Mouse (Mus musculus): ENCODE measurements at regions not wholly inside any gene's neighbourhood (a gene's known extent, or its start where the extent isn't known, plus 50 kb on each side); places are given as distances from the start of the nearest gene placed in this dataset.

DNA sequence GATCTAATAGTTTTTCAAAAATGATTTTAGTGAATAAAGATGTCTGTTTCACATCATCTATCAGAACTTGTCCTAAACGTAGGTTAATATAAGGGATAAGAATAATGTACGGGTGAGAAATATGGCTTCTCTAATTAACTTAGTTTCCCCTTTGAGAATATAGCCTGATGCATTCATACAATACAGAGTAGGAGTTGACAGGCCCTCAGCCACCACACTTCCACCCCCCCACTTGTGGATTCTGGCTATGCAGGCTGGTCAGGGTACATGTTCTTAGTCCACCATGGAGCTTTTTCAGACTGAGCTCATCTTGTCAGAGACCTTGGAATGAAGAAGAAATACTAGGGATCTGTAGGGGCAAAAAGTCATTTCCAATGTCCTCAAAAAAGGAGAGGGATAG lies 80.1 kb downstream of the Anxa1 start:
- no peak for DNase-seq (ENCODE audit: low spot score)
- TF ChIP-seq CTCF (IDR thresholded peaks at IDR 0.05; ENCODE audit: low read depth) (no peak), EP300 (IDR thresholded peaks at IDR 0.05; ENCODE audit: low read depth) (no peak)

GRCm38 (mm10) chr19:20300066-20300651 lies 90.6 kb downstream of the Anxa1 start:
- no peak for DNase-seq (ENCODE audit: low spot score)
- WGBS = 55% methylated on average over 2 of the region's 2 CpGs
- no peaks in the 10 kb centered on the region for H3K36me3 ChIP-seq (replicated peaks; ENCODE audit: control insufficient read depth, insufficient read depth, low read length)
- no peak overlapping the region for H3K4me2 ChIP-seq (ENCODE audit: low read depth, low read length)
- H3K4me1 ChIP-seq (ENCODE audit: control insufficient read depth, insufficient read depth) = no peaks in the 10 kb centered on the region
- no peaks in the 10 kb centered on the region for H3K9me3 ChIP-seq (replicated peaks; ENCODE audit: control insufficient read depth, low read length)
- H3K27ac ChIP-seq (ENCODE audit: low read depth) = no peak overlapping the region
- no peak for ATAC-seq (ENCODE audit: insufficient read depth, low read depth)
- TF ChIP-seq EP300 (IDR thresholded peaks at IDR 0.05; ENCODE audit: low read depth) = no peak
- no peak for TF ChIP-seq CTCF (IDR thresholded peaks at IDR 0.05; ENCODE audit: low read depth)
- H3K4me3 ChIP-seq (ENCODE audit: low read depth, low read length) = no peak overlapping the region
- H3K9ac ChIP-seq (replicated peaks; ENCODE audit: low read depth, low read length) = no peak overlapping the region
- no peaks in the 10 kb centered on the region for H3K27me3 ChIP-seq (ENCODE audit: control insufficient read depth, insufficient read depth, low read length)

More for the DNA sequence above, 80.1 kb downstream of the Anxa1 start:
- H3K9me3 ChIP-seq (replicated peaks; ENCODE audit: control insufficient read depth, low read length) = no peaks in the 10 kb centered on the region
- H3K27me3 ChIP-seq (ENCODE audit: control insufficient read depth, insufficient read depth, low read length) = no peaks in the 10 kb centered on the region
- no peaks in the 10 kb centered on the region for H3K36me3 ChIP-seq (replicated peaks; ENCODE audit: control insufficient read depth, insufficient read depth, low read length)
- no peak overlapping the region for H3K4me3 ChIP-seq (ENCODE audit: low read depth, low read length)
- no peak overlapping the region for H3K9ac ChIP-seq (replicated peaks; ENCODE audit: low read depth, low read length)
- H3K4me1 ChIP-seq (ENCODE audit: control insufficient read depth, insufficient read depth) = no peaks in the 10 kb centered on the region
- WGBS = 86% methylated on average over 2 of the region's 2 CpGs
- no peak for ATAC-seq (ENCODE audit: insufficient read depth, low read depth)
- H3K27ac ChIP-seq (ENCODE audit: low read depth) = no peak overlapping the region
- no peak overlapping the region for H3K4me2 ChIP-seq (ENCODE audit: low read depth, low read length)

DNA sequence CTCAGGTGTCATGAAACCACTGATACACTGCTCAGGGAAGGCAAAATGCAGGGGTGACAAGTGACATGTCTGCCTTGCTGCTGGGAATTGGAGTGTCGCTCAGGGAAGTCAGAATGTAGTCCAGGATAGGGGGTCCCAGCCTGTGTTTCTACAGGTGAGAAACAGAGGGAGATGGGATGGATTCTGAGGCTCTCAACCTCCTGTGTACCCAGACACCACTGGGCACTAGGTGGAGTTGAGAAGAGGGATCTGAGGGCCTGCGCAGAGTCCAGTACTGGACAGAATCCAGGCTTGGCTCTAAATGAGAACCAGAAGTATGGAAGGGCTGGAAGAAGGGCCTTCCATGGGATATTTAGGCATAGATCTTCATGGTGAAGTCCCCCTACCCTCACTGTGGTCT lies 92.3 kb downstream of the Anxa1 start:
- H3K36me3 ChIP-seq (replicated peaks; ENCODE audit: control insufficient read depth, insufficient read depth, low read length) = no peaks in the 10 kb centered on the region
- no peak overlapping the region for H3K27ac ChIP-seq (ENCODE audit: low read depth)
- TF ChIP-seq EP300 (IDR thresholded peaks at IDR 0.05; ENCODE audit: low read depth) = no peak
- TF ChIP-seq CTCF (IDR thresholded peaks at IDR 0.05; ENCODE audit: low read depth) = no peak
- 80% methylated on average over 2 of the region's 2 CpGs for WGBS
- no peaks in the 10 kb centered on the region for H3K9me3 ChIP-seq (replicated peaks; ENCODE audit: control insufficient read depth, low read length)
- DNase-seq (ENCODE audit: low spot score) (no peak), ATAC-seq (ENCODE audit: insufficient read depth, low read depth) (no peak)
- H3K27me3 ChIP-seq (ENCODE audit: control insufficient read depth, insufficient read depth, low read length) = no peaks in the 10 kb centered on the region
- no peak overlapping the region for H3K9ac ChIP-seq (replicated peaks; ENCODE audit: low read depth, low read length)
- H3K4me3 ChIP-seq (ENCODE audit: low read depth, low read length) = no peak overlapping the region
- no peaks in the 10 kb centered on the region for H3K4me1 ChIP-seq (ENCODE audit: control insufficient read depth, insufficient read depth)
- no peak overlapping the region for H3K4me2 ChIP-seq (ENCODE audit: low read depth, low read length)

DNA sequence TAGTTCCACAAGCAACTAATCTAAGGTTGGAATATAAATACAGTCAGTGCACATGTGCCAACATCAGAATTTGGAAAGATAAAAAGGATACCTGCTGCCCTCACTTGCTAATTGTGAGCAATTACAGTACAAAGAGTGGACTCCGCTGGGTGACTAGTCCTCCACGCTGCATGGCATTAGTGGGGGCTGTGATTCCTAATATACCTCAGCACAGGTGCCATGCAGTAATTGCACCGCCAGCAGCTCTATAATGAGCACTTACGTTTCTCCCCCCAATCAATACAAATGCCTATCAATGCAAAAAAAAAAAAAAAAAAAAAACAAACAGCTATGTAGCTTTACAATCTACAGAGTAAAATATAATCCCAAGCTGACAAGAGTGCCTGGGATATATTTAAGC lies 105.6 kb downstream of the Anxa1 start:
- Histone ChIP-seq H3K4me3 (ENCODE audit: low read depth, low read length) (no peak overlapping the region), H3K9ac (replicated peaks; ENCODE audit: low read depth, low read length) (no peak overlapping the region), H3K9me3 (replicated peaks; ENCODE audit: control insufficient read depth, low read length) (no peaks in the 10 kb centered on the region), H3K4me1 (ENCODE audit: control insufficient read depth, insufficient read depth) (no peaks in the 10 kb centered on the region), H3K36me3 (replicated peaks; ENCODE audit: control insufficient read depth, insufficient read depth, low read length) (no peaks in the 10 kb centered on the region), H3K4me2 (ENCODE audit: low read depth, low read length) (no peak overlapping the region), H3K27me3 (ENCODE audit: control insufficient read depth, insufficient read depth, low read length) (no peaks in the 10 kb centered on the region), H3K27ac (ENCODE audit: low read depth) (no peak overlapping the region)
- TF ChIP-seq EP300 (IDR thresholded peaks at IDR 0.05; ENCODE audit: low read depth) (no peak), CTCF (IDR thresholded peaks at IDR 0.05; ENCODE audit: low read depth) (no peak)
- DNase-seq (ENCODE audit: low spot score) (no peak), ATAC-seq (ENCODE audit: insufficient read depth, low read depth) (no peak)
- WGBS = 77% methylated on average over 4 of the region's 4 CpGs

DNA sequence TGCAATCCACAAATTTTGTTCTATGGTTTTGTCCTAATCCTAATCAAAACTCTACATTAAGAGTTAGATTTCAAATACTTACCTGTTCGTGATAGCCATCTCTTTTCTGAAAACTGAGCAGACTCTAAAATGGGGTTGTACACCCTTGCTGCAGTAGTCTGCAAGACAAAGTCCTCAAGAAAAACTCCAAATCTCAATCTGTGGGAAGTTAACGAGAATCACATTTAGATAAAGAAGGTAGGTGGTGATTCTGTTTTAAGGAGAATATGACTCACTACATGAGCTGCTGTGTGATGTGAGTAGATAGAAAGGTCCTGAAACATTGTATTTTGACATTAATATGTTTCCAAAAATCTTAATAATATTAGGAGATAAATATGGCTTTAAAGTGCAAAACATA lies 107.6 kb downstream of the Anxa1 start:
- H3K4me1 ChIP-seq (ENCODE audit: control insufficient read depth, insufficient read depth) = no peaks in the 10 kb centered on the region

GRCm38 (mm10) chr19:20261586-20261985 lies 129.2 kb downstream of the Anxa1 start:
- DNase-seq (ENCODE audit: low spot score) = no peak
- H3K4me3 ChIP-seq (ENCODE audit: low read depth, low read length) = no peak overlapping the region
- no peak overlapping the region for H3K27ac ChIP-seq (ENCODE audit: low read depth)
- H3K27me3 ChIP-seq (ENCODE audit: control insufficient read depth, insufficient read depth, low read length) = no peaks in the 10 kb centered on the region
- H3K9ac ChIP-seq (replicated peaks; ENCODE audit: low read depth, low read length) = no peak overlapping the region
- no peak overlapping the region for H3K4me2 ChIP-seq (ENCODE audit: low read depth, low read length)
- 66% methylated on average over 2 of the region's 2 CpGs for WGBS
- no peaks in the 10 kb centered on the region for H3K4me1 ChIP-seq (ENCODE audit: control insufficient read depth, insufficient read depth)
- ATAC-seq (ENCODE audit: insufficient read depth, low read depth) = no peak
- no peaks in the 10 kb centered on the region for H3K36me3 ChIP-seq (replicated peaks; ENCODE audit: control insufficient read depth, insufficient read depth, low read length)
- H3K9me3 ChIP-seq (replicated peaks; ENCODE audit: control insufficient read depth, low read length) = no peaks in the 10 kb centered on the region
- no peak for TF ChIP-seq EP300 (IDR thresholded peaks at IDR 0.05; ENCODE audit: low read depth)
- no peak for TF ChIP-seq CTCF (IDR thresholded peaks at IDR 0.05; ENCODE audit: low read depth)

More for the DNA sequence above, 107.6 kb downstream of the Anxa1 start:
- Histone ChIP-seq H3K36me3 (replicated peaks; ENCODE audit: control insufficient read depth, insufficient read depth, low read length) (no peaks in the 10 kb centered on the region), H3K9ac (replicated peaks; ENCODE audit: low read depth, low read length) (no peak overlapping the region), H3K27me3 (ENCODE audit: control insufficient read depth, insufficient read depth, low read length) (no peaks in the 10 kb centered on the region), H3K27ac (ENCODE audit: low read depth) (no peak overlapping the region), H3K9me3 (replicated peaks; ENCODE audit: control insufficient read depth, low read length) (no peaks in the 10 kb centered on the region), H3K4me3 (ENCODE audit: low read depth, low read length) (no peak overlapping the region), H3K4me2 (ENCODE audit: low read depth, low read length) (no peak overlapping the region)
- TF ChIP-seq EP300 (IDR thresholded peaks at IDR 0.05; ENCODE audit: low read depth) = no peak
- TF ChIP-seq CTCF (IDR thresholded peaks at IDR 0.05; ENCODE audit: low read depth) = no peak
- ATAC-seq (ENCODE audit: insufficient read depth, low read depth) = no peak
- no peak for DNase-seq (ENCODE audit: low spot score)
- WGBS = 66% methylated on average over 2 of the region's 2 CpGs
